Mouse (Mus musculus): ENCODE results near the gene Hist1h1b. TPM values are rescaled to one million over a fixed set of nuclear protein-coding genes. Genes with fewer than 3 reads are reported as not detected.
"Not testable (repeated sequence)": the region's sequence is repeated elsewhere in the genome, so short reads cannot be mapped to it uniquely, and the experiment has no call there.

Hist1h1b gene
- polyA plus RNA-seq, 1 experiment from 2014 or later: 9.8 TPM

GRCm38 (mm10) chr13:21734906-21735767 lies 45.3 kb downstream of the Hist1h1b start, which contains the start of gene Hist1h4j:
Hist1h4j (plus strand) TSS chr13:21735064.
- H3K4me1 ChIP-seq (ENCODE audit: control insufficient read depth, insufficient read depth, low read length); H3K9me3 ChIP-seq (replicated peaks; ENCODE audit: control insufficient read depth, low read length); H3K27me3 ChIP-seq (ENCODE audit: control insufficient read depth, insufficient read depth, low read length); H3K36me3 ChIP-seq (ENCODE audit: control insufficient read depth, insufficient read depth): not testable (repeated sequence)
- Histone ChIP-seq H3K9ac (ENCODE audit: low read length) (peak within 1 kb of the TSS; percentile 83), H3K27ac (ENCODE audit: low read length) (peak within 1 kb of the TSS; percentile 93), H3K4me3 (ENCODE audit: low read length) (peak within 1 kb of the TSS; percentile 63), H3K4me2 (ENCODE audit: low read depth, low read length) (peak within 1 kb of the TSS; percentile 79)
- peak; percentile 92 for ATAC-seq (replicated peaks; ENCODE audit: extremely low read depth, insufficient read depth, low FRiP score)
- WGBS: under 1% methylated on average over 43 of the region's 56 CpGs

- Histone ChIP-seq H3K27ac (ENCODE audit: low read length) (peak overlapping the region; percentile 93), H3K9me3 (replicated peaks; ENCODE audit: control insufficient read depth, low read length) (no peaks in the 10 kb centered on the region), H3K4me1 (ENCODE audit: control insufficient read depth, insufficient read depth, low read length) (peaks cover 6% of the 10 kb centered on the region), H3K27me3 (ENCODE audit: control insufficient read depth, insufficient read depth, low read length) (no peaks in the 10 kb centered on the region), H3K4me3 (ENCODE audit: low read length) (peak overlapping the region; percentile 63), H3K4me2 (ENCODE audit: low read depth, low read length) (peak overlapping the region; percentile 79), H3K36me3 (ENCODE audit: control insufficient read depth, insufficient read depth) (no peaks in the 10 kb centered on the region), H3K9ac (ENCODE audit: low read length) (peak overlapping the region; percentile 83)
- ATAC-seq (replicated peaks; ENCODE audit: extremely low read depth, insufficient read depth, low FRiP score): peak; percentile 77
- WGBS: 1% methylated on average over 21 of the region's 21 CpGs
Measured at GRCm38 (mm10) chr13:21734010-21734905, 46.2 kb downstream of the Hist1h1b start.

- 0 out of 2 replicates have a peak, but pooled peaks have one; percentile 0 for ATAC-seq (replicated peaks; ENCODE audit: extremely low read depth, insufficient read depth, low FRiP score)
- H3K36me3 ChIP-seq (ENCODE audit: control insufficient read depth, insufficient read depth): no peaks in the 10 kb centered on the region
- H3K27me3 ChIP-seq (ENCODE audit: control insufficient read depth, insufficient read depth, low read length): no peaks in the 10 kb centered on the region
- no peak overlapping the region for H3K27ac ChIP-seq (ENCODE audit: low read length)
- 75% methylated on average over 5 of the region's 5 CpGs for WGBS
- H3K4me3 ChIP-seq (ENCODE audit: low read length): no peak overlapping the region
- H3K9me3 ChIP-seq (replicated peaks; ENCODE audit: control insufficient read depth, low read length): no peaks in the 10 kb centered on the region
- H3K9ac ChIP-seq (ENCODE audit: low read length): no peak overlapping the region
- no peak overlapping the region for H3K4me2 ChIP-seq (ENCODE audit: low read depth, low read length)
- peaks cover 6% of the 10 kb centered on the region for H3K4me1 ChIP-seq (ENCODE audit: control insufficient read depth, insufficient read depth, low read length)
Measured at GRCm38 (mm10) chr13:21733466-21733865, 47.0 kb downstream of the Hist1h1b start.

Small RNAs within 50 kb of the gene (microRNA-seq; reads per million reads assigned to microRNA genes)
- gene Gm19658 (not detected), gene Gm44346 (not detected), gene Gm44454 (not detected)

Other genes starting within 250 kb of the Hist1h1b start
- gene Zkscan8, start 249.5 kb downstream of the Hist1h1b start, polyA plus RNA-seq (2015; fragmentation: Nextera tagmentation; extraction: Ambion mirVana): 3.7 and 4.7 TPM in 2 replicates
- gene Olfr1366, start 237.8 kb downstream of the Hist1h1b start, polyA plus RNA-seq (2015; fragmentation: Nextera tagmentation; extraction: Ambion mirVana): 0.04 TPM in 1 of 2 replicates, not detected in the other
- gene Olfr1535, start 220.7 kb downstream of the Hist1h1b start, polyA plus RNA-seq (2015; fragmentation: Nextera tagmentation; extraction: Ambion mirVana): not detected in 2 replicates
- not detected in 2 replicates for gene Olfr1364, start 198.9 kb downstream of the Hist1h1b start, polyA plus RNA-seq (2015; fragmentation: Nextera tagmentation; extraction: Ambion mirVana)
- not detected in 2 replicates for gene Olfr1362, start 166.6 kb downstream of the Hist1h1b start, polyA plus RNA-seq (2015; fragmentation: Nextera tagmentation; extraction: Ambion mirVana)
- not detected in 2 replicates for gene Olfr11, start 138.1 kb downstream of the Hist1h1b start, polyA plus RNA-seq (2015; fragmentation: Nextera tagmentation; extraction: Ambion mirVana)
- gene Olfr1361, start 117.2 kb downstream of the Hist1h1b start, polyA plus RNA-seq (2015; fragmentation: Nextera tagmentation; extraction: Ambion mirVana): not detected in 2 replicates
- not detected in 2 replicates for gene Olfr1360, start 103.2 kb downstream of the Hist1h1b start, polyA plus RNA-seq (2015; fragmentation: Nextera tagmentation; extraction: Ambion mirVana)
- not detected in 2 replicates for gene Olfr1359, start 82.5 kb downstream of the Hist1h1b start, polyA plus RNA-seq (2015; fragmentation: Nextera tagmentation; extraction: Ambion mirVana)
- gene Hist1h2bl, start 64.5 kb downstream of the Hist1h1b start, polyA plus RNA-seq (2015; fragmentation: Nextera tagmentation; extraction: Ambion mirVana): 0.86 and 1.7 TPM in 2 replicates
- gene Hist1h2ai, start 64.2 kb downstream of the Hist1h1b start, polyA plus RNA-seq (2015; fragmentation: Nextera tagmentation; extraction: Ambion mirVana): 4.3 and 8.1 TPM in 2 replicates
- 4.8 and 6.2 TPM in 2 replicates for gene Hist1h3h, start 63.0 kb downstream of the Hist1h1b start, polyA plus RNA-seq (2015; fragmentation: Nextera tagmentation; extraction: Ambion mirVana)
- gene Hist1h2bm, start 58.6 kb downstream of the Hist1h1b start, polyA plus RNA-seq (2015; fragmentation: Nextera tagmentation; extraction: Ambion mirVana): 1.8 and 2.4 TPM in 2 replicates
- 0.51 and 0.67 TPM in 2 replicates for gene Hist1h4j, start 45.6 kb downstream of the Hist1h1b start, polyA plus RNA-seq (2015; fragmentation: Nextera tagmentation; extraction: Ambion mirVana)
- gene Hist1h4k, start 30.1 kb downstream of the Hist1h1b start, polyA plus RNA-seq (2015; fragmentation: Nextera tagmentation; extraction: Ambion mirVana): 1.9 TPM in 1 of 2 replicates, not detected in the other
- gene Hist1h2ak, start 26.8 kb downstream of the Hist1h1b start, polyA plus RNA-seq (2015; fragmentation: Nextera tagmentation; extraction: Ambion mirVana): 9.3 and 10.0 TPM in 2 replicates
- gene Hist1h2bn, start 26.5 kb downstream of the Hist1h1b start, polyA plus RNA-seq (2015; fragmentation: Nextera tagmentation; extraction: Ambion mirVana): 0.88 and 1.6 TPM in 2 replicates
- gene Hist1h3i, start 2.7 kb upstream of the Hist1h1b start, polyA plus RNA-seq (2015; fragmentation: Nextera tagmentation; extraction: Ambion mirVana): 50.2 and 54.0 TPM in 2 replicates
- 3.0 and 3.1 TPM in 2 replicates for gene Hist1h2an, start 6.6 kb upstream of the Hist1h1b start, polyA plus RNA-seq (2015; fragmentation: Nextera tagmentation; extraction: Ambion mirVana)
- gene Hist1h2bp, start 6.8 kb upstream of the Hist1h1b start, polyA plus RNA-seq (2015; fragmentation: Nextera tagmentation; extraction: Ambion mirVana): 0.34 and 0.52 TPM in 2 replicates
- gene Hist1h2bq, start 29.6 kb upstream of the Hist1h1b start, polyA plus RNA-seq (2015; fragmentation: Nextera tagmentation; extraction: Ambion mirVana): 9.3 and 10.4 TPM in 2 replicates
- gene Hist1h2ao, start 29.8 kb upstream of the Hist1h1b start, polyA plus RNA-seq (2015; fragmentation: Nextera tagmentation; extraction: Ambion mirVana): not detected in 2 replicates
- not detected in 2 replicates for gene Hist1h4m, start 31.1 kb upstream of the Hist1h1b start, polyA plus RNA-seq (2015; fragmentation: Nextera tagmentation; extraction: Ambion mirVana)
- gene Hist1h4n, start 51.6 kb upstream of the Hist1h1b start, polyA plus RNA-seq (2015; fragmentation: Nextera tagmentation; extraction: Ambion mirVana): 6.3 and 7.5 TPM in 2 replicates
- 1,370 and 1,778 TPM in 2 replicates for gene Hist1h2ap, start 52.9 kb upstream of the Hist1h1b start, polyA plus RNA-seq (2015; fragmentation: Nextera tagmentation; extraction: Ambion mirVana)
- 9.6 and 10.5 TPM in 2 replicates for gene Hist1h2br, start 53.1 kb upstream of the Hist1h1b start, polyA plus RNA-seq (2015; fragmentation: Nextera tagmentation; extraction: Ambion mirVana)
- 2.9 and 4.7 TPM in 2 replicates for gene Zfp184, start 164.5 kb upstream of the Hist1h1b start, polyA plus RNA-seq (2015; fragmentation: Nextera tagmentation; extraction: Ambion mirVana)
- not detected in 2 replicates for gene Pom121l2, start 200.6 kb upstream of the Hist1h1b start, polyA plus RNA-seq (2015; fragmentation: Nextera tagmentation; extraction: Ambion mirVana)
- 62.9 and 135 TPM in 2 replicates for gene Prss16, start 229.1 kb upstream of the Hist1h1b start, polyA plus RNA-seq (2015; fragmentation: Nextera tagmentation; extraction: Ambion mirVana)